Mouse (Mus musculus): ENCODE data around the gene Ankrd52. TPM values are rescaled to one million over a fixed set of nuclear protein-coding genes. Genes with fewer than 3 reads are reported as not detected.
A peak's percentile ranks its signal among the peaks of the same experiment; 100 is the strongest.

The Ankrd52 gene
- total and polyA plus RNA-seq, 3 experiments, result 4.3 to 51.0 (median 15.3) TPM

DNA sequence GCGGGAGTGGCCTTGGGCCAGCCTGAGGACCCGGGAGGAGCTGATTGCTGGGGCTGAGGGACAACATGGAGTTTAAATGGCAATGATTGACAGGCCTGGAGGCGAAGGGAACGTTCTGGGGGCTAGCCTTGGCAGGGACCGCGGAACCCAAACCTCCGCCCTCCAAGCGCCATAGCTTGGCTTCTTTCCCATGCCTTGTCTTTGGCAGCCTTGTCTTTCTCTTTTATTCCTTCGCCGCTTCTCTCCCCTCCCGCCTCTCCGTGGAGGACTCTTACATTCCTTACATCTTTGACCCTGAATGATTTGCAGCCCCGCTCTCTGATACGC lies 35.1 kb downstream of the Ankrd52 start:
- Histone ChIP-seq H3K4me1 (ENCODE audit: control insufficient read depth in 1 of 2, insufficient read depth in 2 of 2) (peaks cover 8 to 29% of the 10 kb centered on the region in 2 experiments; a peak in 3 of 4 replicates), H3K4me2 (ENCODE audit: insufficient read depth, low read depth, poor library complexity, severe bottlenecking) (peak overlapping the region; percentile 60), H3K36me3 (replicated peaks in 1 of 2; ENCODE audit: control insufficient read depth in 1 of 2, insufficient read depth in 1 of 2, low read length in 1 of 2) (peaks cover 14 to 45% of the 10 kb centered on the region in 2 experiments), H3K9ac (ENCODE audit: insufficient read depth, low read depth) (peak overlapping the region; percentile 87), H3K27ac (ENCODE audit: insufficient read depth, low read depth) (0 out of 2 replicates have a peak overlapping the region, but pooled peaks have one; percentile 17), H3K9me3 (replicated peaks; ENCODE audit: low read length) (no peaks in the 10 kb centered on the region), H3K27me3 (replicated peaks) (no peaks in the 10 kb centered on the region), H3K4me3 (replicated peaks in 1 of 3; ENCODE audit: low read depth in 2 of 3, low read length in 2 of 3, poor library complexity in 1 of 3) (peak overlapping the region; percentile 77 to 92 (median 92)), H3K79me2 (replicated peaks; ENCODE audit: control insufficient read depth, extremely low read depth, insufficient read depth, poor library complexity, severe bottlenecking) (peaks cover 20% of the 10 kb centered on the region)
- dilution Hi-C loops (cut with MboI; ENCODE audit: extremely low pct_ligation_motif_present, extremely low pct_unique_long_range_greater_than_20kb, low sequenced_read_pairs), result no loop called here
- no peak for DNase-seq (ENCODE audit: extremely low read depth)
- no peak for TF ChIP-seq MXI1 (IDR thresholded peaks at IDR 0.05; ENCODE audit: low read depth, low read length)
- no peak for TF ChIP-seq RCOR1 (conservative IDR thresholded peaks at IDR 0.05; ENCODE audit: low read depth, low read length)
- no peak for TF ChIP-seq CTCF (conservative IDR thresholded peaks at IDR 0.05 in 1 of 2, IDR thresholded peaks at IDR 0.05 in 1 of 2; ENCODE audit: low read depth in 2 of 2, low read length in 2 of 2)
- no peak for TF ChIP-seq USF2 (conservative IDR thresholded peaks at IDR 0.05; ENCODE audit: low read depth, low read length)
- no peak for TF ChIP-seq TBP (conservative IDR thresholded peaks at IDR 0.05; ENCODE audit: low read depth, low read length)
- TF ChIP-seq ZNF384 (IDR thresholded peaks at IDR 0.05; ENCODE audit: low read depth, low read length), result no peak
- no peak for TF ChIP-seq BHLHE40 (IDR thresholded peaks at IDR 0.05; ENCODE audit: low read depth, low read length)
- TF ChIP-seq RAD21 (IDR thresholded peaks at IDR 0.05; ENCODE audit: low read depth, low read length), result no peak
- TF ChIP-seq KAT2A (IDR thresholded peaks at IDR 0.05; ENCODE audit: insufficient replicate concordance, low read length), result no peak
- TF ChIP-seq ETS1 (conservative IDR thresholded peaks at IDR 0.05; ENCODE audit: low read depth, low read length), result no peak
- TF ChIP-seq USF1 (IDR thresholded peaks at IDR 0.05; ENCODE audit: low read depth, low read length), result no peak
- no peak for TF ChIP-seq TCF12 (IDR thresholded peaks at IDR 0.05; ENCODE audit: low read depth, low read length)
- no peak for TF ChIP-seq GABPA (IDR thresholded peaks at IDR 0.05; ENCODE audit: insufficient replicate concordance, low read depth, low read length)
- TF ChIP-seq ZC3H11A (IDR thresholded peaks at IDR 0.05; ENCODE audit: low read depth, low read length), result no peak
- no peak for TF ChIP-seq ELF1 (IDR thresholded peaks at IDR 0.05; ENCODE audit: low read depth, low read length)
- TF ChIP-seq HCFC1 (IDR thresholded peaks at IDR 0.05; ENCODE audit: low read depth, low read length), result no peak
- no peak for TF ChIP-seq MAZ (IDR thresholded peaks at IDR 0.05; ENCODE audit: low read depth, low read length)
- no peak for TF ChIP-seq CHD2 (IDR thresholded peaks at IDR 0.05; ENCODE audit: low read length)
- no peak for TF ChIP-seq JUND (conservative IDR thresholded peaks at IDR 0.05; ENCODE audit: low read depth, low read length)
- in situ Hi-C loops (cut with MboI; ENCODE audit: low pct_ligation_motif_present, low pct_unique_long_range_greater_than_20kb, low sequenced_read_pairs), result no loop called here

DNA sequence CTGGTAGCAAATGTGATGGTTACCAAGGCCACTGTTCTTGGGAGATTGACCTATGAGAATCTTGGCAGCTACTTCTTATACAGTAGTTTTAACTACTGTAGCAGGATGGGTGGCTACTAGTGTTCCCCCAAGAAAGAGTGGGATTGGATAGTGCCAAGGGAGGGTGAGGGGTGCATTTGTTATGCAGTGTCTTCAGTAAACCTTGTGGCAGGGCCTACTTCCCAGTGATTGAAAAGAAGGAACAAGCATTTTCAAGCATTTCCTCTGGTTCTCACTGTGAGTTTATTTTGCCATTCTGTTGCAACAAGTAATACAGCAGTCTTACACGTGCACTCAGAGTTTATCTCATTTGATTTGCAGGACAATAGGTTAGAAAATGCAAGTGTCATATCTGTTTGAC lies 35.6 kb downstream of the Ankrd52 start:
- dilution Hi-C loops (cut with MboI; ENCODE audit: extremely low pct_ligation_motif_present, extremely low pct_unique_long_range_greater_than_20kb, low sequenced_read_pairs) (no loop called here), in situ Hi-C loops (cut with MboI; ENCODE audit: low pct_ligation_motif_present, low pct_unique_long_range_greater_than_20kb, low sequenced_read_pairs) (no loop called here)
- peak overlapping the region; percentile 60 for H3K4me2 ChIP-seq (ENCODE audit: insufficient read depth, low read depth, poor library complexity, severe bottlenecking)
- H3K36me3 ChIP-seq (replicated peaks in 1 of 2; ENCODE audit: control insufficient read depth in 1 of 2, insufficient read depth in 1 of 2, low read length in 1 of 2), result peaks cover 16 to 45% of the 10 kb centered on the region in 2 experiments
- H3K9ac ChIP-seq (ENCODE audit: insufficient read depth, low read depth), result peak overlapping the region; percentile 87
- no peaks in the 10 kb centered on the region for H3K9me3 ChIP-seq (replicated peaks; ENCODE audit: low read length)
- TF ChIP-seq SMC3 (IDR thresholded peaks at IDR 0.05; ENCODE audit: low read depth, low read length) (no peak), KAT2A (IDR thresholded peaks at IDR 0.05; ENCODE audit: insufficient replicate concordance, low read length) (no peak)
- no peak for DNase-seq (ENCODE audit: extremely low read depth)
- H3K79me2 ChIP-seq (replicated peaks; ENCODE audit: control insufficient read depth, extremely low read depth, insufficient read depth, poor library complexity, severe bottlenecking), result peaks cover 20% of the 10 kb centered on the region
- peak overlapping the region; percentile 77 to 92 (median 92) for H3K4me3 ChIP-seq (replicated peaks in 1 of 3; ENCODE audit: low read depth in 2 of 3, low read length in 2 of 3, poor library complexity in 1 of 3)
- peaks cover 8 to 29% of the 10 kb centered on the region in 2 experiments; a peak in 3 of 4 replicates for H3K4me1 ChIP-seq (ENCODE audit: control insufficient read depth in 1 of 2, insufficient read depth in 2 of 2)
- H3K27ac ChIP-seq (ENCODE audit: insufficient read depth, low read depth), result no peak overlapping the region
- no peaks in the 10 kb centered on the region for H3K27me3 ChIP-seq (replicated peaks)
